Mouse (Mus musculus): ENCODE data around the gene Vangl2.

GRCm38 (mm10) chr1:171969221-171969620, 59.0 kb downstream of the Vangl2 start:
- TF ChIP-seq CTCF (IDR thresholded peaks at IDR 0.05; ENCODE audit: low read depth, low read length), result no peak
- no peak for TF ChIP-seq POLR2A (IDR thresholded peaks at IDR 0.05; ENCODE audit: extremely low read depth, insufficient read depth, low read length)

Measured in liver, adult 2 months (tissue).